Mouse (Mus musculus): Measurements from ENCODE around the gene Eif4e1b. TPM values are rescaled to one million over a fixed set of nuclear protein-coding genes. Genes with fewer than 3 reads are reported as not detected.
"Not testable (repeated sequence)": the region's sequence is repeated elsewhere in the genome, so short reads cannot be mapped to it uniquely, and the experiment has no call there.

Gene Eif4e1b
- polyA plus RNA-seq, 1 experiment from 2014 or later, result not detected

GRCm38 (mm10) chr13:54765281-54766191 is 18.3 kb upstream of the Eif4e1b start:
- peaks cover 53% of the 10 kb centered on the region for H3K27me3 ChIP-seq (replicated peaks)
- no peaks in the 10 kb centered on the region for H3K36me3 ChIP-seq
- 0 out of 2 replicates have a peak, but pooled peaks have one; percentile 12 for ATAC-seq

GRCm38 (mm10) chr13:54766192-54766768 is 17.5 kb upstream of the Eif4e1b start, which contains the start of gene Sncb:
Gene Sncb, minus strand, starts transcription at chr13:54766595.
- peaks cover 53% of the 10 kb centered on the region for H3K27me3 ChIP-seq (replicated peaks)
- 2% methylated on average over 35 of the region's 35 CpGs for WGBS
- H3K27ac ChIP-seq, result no peak within 1 kb of the TSS

More at GRCm38 (mm10) chr13:54765281-54766191, 18.3 kb upstream of the Eif4e1b start:
- no peaks in the 10 kb centered on the region for H3K9me3 ChIP-seq
- 6% methylated on average over 44 of the region's 44 CpGs for WGBS
- peak overlapping the region; percentile 30 for H3K4me3 ChIP-seq (replicated peaks)
- 0 out of 2 replicates have a peak, but pooled peaks cover 5% of the 10 kb centered on the region for H3K4me1 ChIP-seq (replicated peaks)
- peak overlapping the region; percentile 61 for H3K4me2 ChIP-seq (replicated peaks)
- H3K27ac ChIP-seq, result no peak overlapping the region
- H3K9ac ChIP-seq, result no peak overlapping the region

GRCm38 (mm10) chr13:54767012-54767411 is 16.8 kb upstream of the Eif4e1b start:
- 82% methylated on average over 4 of the region's 4 CpGs for WGBS
- no peak overlapping the region for H3K9ac ChIP-seq
- no peak overlapping the region for H3K4me3 ChIP-seq (replicated peaks)
- H3K27ac ChIP-seq, result no peak overlapping the region
- ATAC-seq, result no peak
- no peaks in the 10 kb centered on the region for H3K36me3 ChIP-seq
- H3K4me1 ChIP-seq (replicated peaks), result 0 out of 2 replicates have a peak, but pooled peaks cover 5% of the 10 kb centered on the region
- peaks cover 53% of the 10 kb centered on the region for H3K27me3 ChIP-seq (replicated peaks)
- no peaks in the 10 kb centered on the region for H3K9me3 ChIP-seq
- no peak overlapping the region for H3K4me2 ChIP-seq (replicated peaks)

More at GRCm38 (mm10) chr13:54766192-54766768, 17.5 kb upstream of the Eif4e1b start, which contains the start of gene Sncb:
- Histone ChIP-seq H3K4me3 (replicated peaks) (peak within 1 kb of the TSS; percentile 30), H3K36me3 (no peaks in the 10 kb centered on the region), H3K9me3 (no peaks in the 10 kb centered on the region), H3K4me2 (replicated peaks) (peak within 1 kb of the TSS; percentile 61), H3K9ac (no peak within 1 kb of the TSS), H3K4me1 (replicated peaks) (0 out of 2 replicates have a peak, but pooled peaks cover 5% of the 10 kb centered on the region)
- ATAC-seq, result peak; percentile 41; the same call in 1 of the 2 replicates

- Histone ChIP-seq H3K27me3 (replicated peaks) (no peaks in the 10 kb centered on the region), H3K9me3 (no peaks in the 10 kb centered on the region), H3K4me3 (replicated peaks) (no peak overlapping the region), H3K36me3 (no peaks in the 10 kb centered on the region), H3K4me1 (replicated peaks) (no peaks in the 10 kb centered on the region), H3K27ac (no peak overlapping the region), H3K4me2 (replicated peaks) (no peak overlapping the region), H3K9ac (0 out of 2 replicates have a peak overlapping the region, but pooled peaks have one; percentile 8)
- no peak for ATAC-seq
- 72% methylated on average over 3 of the region's 3 CpGs for WGBS
These were observed 3.2 kb upstream of the Eif4e1b start for GRCm38 (mm10) chr13:54780592-54780991.

- ATAC-seq, result no peak
- Histone ChIP-seq H3K4me2 (replicated peaks) (no peak overlapping the region), H3K9ac (no peak overlapping the region), H3K27me3 (replicated peaks) (no peaks in the 10 kb centered on the region), H3K27ac (no peak overlapping the region), H3K4me3 (replicated peaks) (no peak overlapping the region), H3K36me3 (no peaks in the 10 kb centered on the region), H3K9me3 (no peaks in the 10 kb centered on the region), H3K4me1 (replicated peaks) (no peaks in the 10 kb centered on the region)
- 84% methylated on average over 3 of the region's 3 CpGs for WGBS
These were observed 2.7 kb upstream of the Eif4e1b start for GRCm38 (mm10) chr13:54781086-54781485.

- ATAC-seq, result no peak
- Histone ChIP-seq H3K27ac (no peak overlapping the region), H3K36me3 (no peaks in the 10 kb centered on the region), H3K4me1 (replicated peaks) (no peaks in the 10 kb centered on the region), H3K4me3 (replicated peaks) (no peak overlapping the region), H3K27me3 (replicated peaks) (no peaks in the 10 kb centered on the region), H3K4me2 (replicated peaks) (no peak overlapping the region), H3K9me3 (no peaks in the 10 kb centered on the region), H3K9ac (no peak overlapping the region)
- WGBS, result 45% methylated on average over 2 of the region's 2 CpGs
These were observed 563 bp upstream of the Eif4e1b start for GRCm38 (mm10) chr13:54783235-54783634.

GRCm38 (mm10) chr13:54787591-54787990 is 3.8 kb downstream of the Eif4e1b start:
- WGBS, result 47% methylated on average over 2 of the region's 2 CpGs
- H3K36me3 ChIP-seq; H3K4me1 ChIP-seq (replicated peaks); H3K9me3 ChIP-seq; H3K27ac ChIP-seq; H3K9ac ChIP-seq; H3K4me3 ChIP-seq (replicated peaks); H3K27me3 ChIP-seq (replicated peaks); ATAC-seq; H3K4me2 ChIP-seq (replicated peaks): not testable (repeated sequence)

GRCm38 (mm10) chr13:54788740-54789560 is 5.2 kb downstream of the Eif4e1b start, which contains the start of gene Tspan17:
Gene Tspan17, plus strand, starts transcription at chr13:54789377.
- peaks cover 3% of the 10 kb centered on the region for H3K27me3 ChIP-seq (replicated peaks)
- WGBS, result 2% methylated on average over 45 of the region's 49 CpGs
- peak within 1 kb of the TSS; percentile 99 for H3K4me2 ChIP-seq (replicated peaks)
- no peaks in the 10 kb centered on the region for H3K9me3 ChIP-seq
- peak within 1 kb of the TSS; percentile 46 for H3K9ac ChIP-seq
- no peaks in the 10 kb centered on the region for H3K36me3 ChIP-seq
- H3K4me1 ChIP-seq (replicated peaks), result peaks cover 9% of the 10 kb centered on the region
- peak within 1 kb of the TSS; percentile 61 for H3K4me3 ChIP-seq (replicated peaks)
- ATAC-seq, result peak; percentile 94
- 0 out of 2 replicates have a peak within 1 kb of the TSS, but pooled peaks have one; percentile 27 for H3K27ac ChIP-seq

- H3K9ac ChIP-seq, result peak overlapping the region; percentile 46
- peaks cover 9% of the 10 kb centered on the region for H3K4me1 ChIP-seq (replicated peaks)
- H3K9me3 ChIP-seq, result no peaks in the 10 kb centered on the region
- WGBS, result 1% methylated on average over 38 of the region's 38 CpGs
- H3K4me2 ChIP-seq (replicated peaks), result peak overlapping the region; percentile 99
- 0 out of 2 replicates have a peak overlapping the region, but pooled peaks have one; percentile 27 for H3K27ac ChIP-seq
- ATAC-seq, result peak; percentile 57
- H3K27me3 ChIP-seq (replicated peaks), result peaks cover 3% of the 10 kb centered on the region
- peak overlapping the region; percentile 61 for H3K4me3 ChIP-seq (replicated peaks)
- H3K36me3 ChIP-seq, result no peaks in the 10 kb centered on the region
These were observed 6.0 kb downstream of the Eif4e1b start for GRCm38 (mm10) chr13:54789561-54790397.

GRCm38 (mm10) chr13:54792259-54793230 is 8.7 kb downstream of the Eif4e1b start:
- WGBS, result 16% methylated on average over 21 of the region's 21 CpGs
- Histone ChIP-seq H3K9ac (no peak overlapping the region), H3K4me2 (replicated peaks) (no peak overlapping the region), H3K9me3 (no peaks in the 10 kb centered on the region), H3K27ac (no peak overlapping the region), H3K36me3 (no peaks in the 10 kb centered on the region), H3K4me1 (replicated peaks) (peaks cover 9% of the 10 kb centered on the region), H3K4me3 (replicated peaks) (no peak overlapping the region), H3K27me3 (replicated peaks) (peaks cover 3% of the 10 kb centered on the region)
- no peak for ATAC-seq
